8 mouse cellular contexts compared by ENCODE assay signal in the genomic region with DNA sequence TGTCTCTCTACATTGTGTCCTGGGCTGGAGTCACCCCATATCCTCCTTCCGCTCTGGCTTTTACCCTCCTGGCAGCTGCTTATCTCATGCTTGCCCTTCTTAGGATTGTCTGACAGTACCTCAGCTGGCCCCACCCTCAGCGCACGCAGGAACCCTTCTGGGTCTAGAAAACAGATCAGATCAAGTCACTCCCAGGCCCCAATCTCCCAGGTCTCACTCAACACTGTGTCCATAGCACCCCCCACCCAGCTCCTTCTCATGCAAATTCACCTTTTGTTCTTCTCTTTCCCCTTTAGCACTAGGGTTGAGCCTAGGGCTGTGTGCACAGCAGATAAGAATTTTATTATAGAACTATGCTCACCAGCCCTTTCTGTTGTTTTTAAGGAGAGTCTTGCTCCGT. TPM values are rescaled to one million over a fixed set of nuclear protein-coding genes. Genes with fewer than 3 reads are reported as not detected.
DNase-seq lines count a peak whose midpoint lies in the region; ATAC-seq and TF ChIP-seq lines count a peak whose summit lies in the region.

No protein-coding gene starts in this region.

- peak overlapping the region; percentile 92 for H3K27ac ChIP-seq in liver, embryonic 14.5 days
- H3K27ac ChIP-seq in stomach, postnatal 0 days (replicated peaks) = no peak overlapping the region

- H3K4me2 ChIP-seq in liver, embryonic 14.5 days (ENCODE audit: low read depth) = peak overlapping the region; percentile 97
- H3K4me2 ChIP-seq in stomach, postnatal 0 days (replicated peaks; ENCODE audit: low read depth) = no peak overlapping the region

- peak overlapping the region; percentile 83 for H3K9ac ChIP-seq in liver, embryonic 14.5 days (replicated peaks)
- H3K9ac ChIP-seq in stomach, postnatal 0 days (ENCODE audit: low read length) = peak overlapping the region; percentile 13; the same call in 1 of the 2 replicates

- peak; percentile 77 to 85 (median 80) for DNase-seq in liver, embryonic 14.5 days (ENCODE audit: low read depth in 3 of 3, low spot score in 3 of 3)
- no peak for DNase-seq in stomach, postnatal 0 days (ENCODE audit: low spot score)
- no peak for DNase-seq in frontal cortex, postnatal 10 days (ENCODE audit: low spot score in 2 of 2)
- DNase-seq in urinary bladder, postnatal 4 days (ENCODE audit: low spot score in 2 of 2) = no peak
- no peak for DNase-seq in ovary, postnatal 36 days (ENCODE audit: low spot score)

- H3K9me3 ChIP-seq in megakaryocyte, embryonic 14.5 days = no peaks in the 10 kb centered on the region
- no peaks in the 10 kb centered on the region for H3K9me3 ChIP-seq in liver, embryonic 14.5 days (ENCODE audit: control insufficient read depth, low read length)
- H3K9me3 ChIP-seq in stomach, postnatal 0 days (ENCODE audit: control insufficient read depth, low read length) = no peaks in the 10 kb centered on the region

- peak; percentile 79 for TF ChIP-seq EP300 in liver, embryonic 14.5 days (IDR thresholded peaks at IDR 0.05; ENCODE audit: low read depth)
- TF ChIP-seq EP300 in stomach, postnatal 0 days (optimal IDR thresholded peaks at IDR 0.05) = no peak

- peak overlapping the region; percentile 77 for H3K4me3 ChIP-seq in megakaryocyte, embryonic 14.5 days (replicated peaks)
- H3K4me3 ChIP-seq in liver, embryonic 14.5 days (ENCODE audit: insufficient read depth in 1 of 2, low read depth in 2 of 2, low read length in 2 of 2) = peak overlapping the region; percentile 46 to 67
- H3K4me3 ChIP-seq in stomach, postnatal 0 days (ENCODE audit: low read depth, low read length) = no peak overlapping the region

- H3K27me3 ChIP-seq in megakaryocyte, embryonic 14.5 days (replicated peaks) = peaks cover 23% of the 10 kb centered on the region
- no peaks in the 10 kb centered on the region for H3K27me3 ChIP-seq in liver, embryonic 14.5 days (ENCODE audit: control insufficient read depth, insufficient read depth, low read length)
- H3K27me3 ChIP-seq in stomach, postnatal 0 days (ENCODE audit: control insufficient read depth, insufficient read depth, low read length) = no peaks in the 10 kb centered on the region; the same call in 1 of the 2 replicates

- 10% methylated on average over 4 of the region's 4 CpGs for WGBS in liver, embryonic 14.5 days (ENCODE audit: insufficient replicate concordance)
- WGBS in stomach, postnatal 0 days = 52% methylated on average over 4 of the region's 4 CpGs

- ATAC-seq in megakaryocyte, adult 5-6 weeks (ENCODE audit: poor library complexity, severe bottlenecking) = no peak
- peak; percentile 62 for ATAC-seq in erythroid progenitor cell, adult 5-6 weeks (replicated peaks; ENCODE audit: low FRiP score, poor library complexity, severe bottlenecking)
- ATAC-seq in liver, embryonic 14.5 days (ENCODE audit: insufficient read depth) = peak; percentile 70
- ATAC-seq in stomach, postnatal 0 days (ENCODE audit: low FRiP score, low TSS enrichment) = no peak

- H3K4me1 ChIP-seq in megakaryocyte, embryonic 14.5 days = peaks cover 98% of the 10 kb centered on the region
- peaks cover 86 to 87% of the 10 kb centered on the region in 2 experiments for H3K4me1 ChIP-seq in liver, embryonic 14.5 days (replicated peaks; ENCODE audit: control insufficient read depth in 2 of 2, insufficient read depth in 2 of 2, low read length in 1 of 2)
- peaks cover 7% of the 10 kb centered on the region for H3K4me1 ChIP-seq in stomach, postnatal 0 days (replicated peaks; ENCODE audit: control insufficient read depth, insufficient read depth)

- TF ChIP-seq CTCF in liver, embryonic 14.5 days (IDR thresholded peaks at IDR 0.05; ENCODE audit: low read depth) = no peak
- TF ChIP-seq CTCF in stomach, postnatal 0 days (IDR thresholded peaks at IDR 0.05; ENCODE audit: low read depth) = no peak

- peaks cover 24% of the 10 kb centered on the region for H3K36me3 ChIP-seq in megakaryocyte, embryonic 14.5 days (replicated peaks; ENCODE audit: low read length)
- no peaks in the 10 kb centered on the region; the same call in 1 of the 2 replicates for H3K36me3 ChIP-seq in liver, embryonic 14.5 days (replicated peaks; ENCODE audit: control insufficient read depth, insufficient read depth, low read depth)
- H3K36me3 ChIP-seq in stomach, postnatal 0 days (ENCODE audit: control insufficient read depth, insufficient read depth, low read length) = no peaks in the 10 kb centered on the region

RNA-seq across cellular contexts. Expression of a gene that starts 2.3 kb away (rescaled TPM):
- 1.1 TPM in 1 of 2 replicates, not detected in the other for polyA plus RNA-seq in megakaryocyte, embryonic 14.5 days (2012; ENCODE audit: insufficient read depth, low replicate concordance)
- total RNA-seq in megakaryocyte, adult 5-6 weeks (2015) = 5.5 and 11.8 TPM in 2 replicates
- 4.0 and 4.6 TPM in 2 replicates for total RNA-seq in megakaryocyte, adult 5-6 weeks (2017)
- total RNA-seq in erythroid progenitor cell, adult 5-6 weeks (2015; ENCODE audit: low replicate concordance) = 3.4 and 5.8 TPM in 2 replicates
- 2.6 and 2.7 TPM in 2 replicates for total RNA-seq in erythroid progenitor cell, adult 5-6 weeks (2017; ENCODE audit: low replicate concordance)
- polyA plus RNA-seq in liver, embryonic 14.5 days (2012; rRNA removed) = 14.1 TPM in 2 replicates
- polyA plus RNA-seq in liver, embryonic 14.5 days (2014; fragmentation: Nextera tagmentation; extraction: Ambion mirVana) = 4.9 and 5.4 TPM in 2 replicates
- polyA plus RNA-seq in stomach, postnatal 0 days (2015; fragmentation: Nextera tagmentation; extraction: Ambion mirVana) = 1.4 and 1.5 TPM in 2 replicates

RNA-seq across cellular contexts. Expression of a gene that starts 6.3 kb away (rescaled TPM):
- polyA plus RNA-seq in megakaryocyte, embryonic 14.5 days (2012; ENCODE audit: insufficient read depth, low replicate concordance) = 0.25 TPM in 1 of 2 replicates, not detected in the other
- 0.11 TPM in 1 of 2 replicates, not detected in the other for total RNA-seq in megakaryocyte, adult 5-6 weeks (2015)
- 0.08 TPM in 1 of 2 replicates, not detected in the other for total RNA-seq in megakaryocyte, adult 5-6 weeks (2017)
- total RNA-seq in erythroid progenitor cell, adult 5-6 weeks (2015; ENCODE audit: low replicate concordance) = not detected in 2 replicates
- not detected in 2 replicates for total RNA-seq in erythroid progenitor cell, adult 5-6 weeks (2017; ENCODE audit: low replicate concordance)
- 0.59 and 0.64 TPM in 2 replicates for polyA plus RNA-seq in liver, embryonic 14.5 days (2012; rRNA removed)
- 0.45 and 0.69 TPM in 2 replicates for polyA plus RNA-seq in liver, embryonic 14.5 days (2014; fragmentation: Nextera tagmentation; extraction: Ambion mirVana)
- polyA plus RNA-seq in stomach, postnatal 0 days (2015; fragmentation: Nextera tagmentation; extraction: Ambion mirVana) = 2.8 and 3.1 TPM in 2 replicates

RNA-seq across cellular contexts. Expression of a gene that starts 17.6 kb away (rescaled TPM):
- polyA plus RNA-seq in megakaryocyte, embryonic 14.5 days (2012; ENCODE audit: insufficient read depth, low replicate concordance) = 7.4 and 13.2 TPM in 2 replicates
- 6.6 and 7.8 TPM in 2 replicates for total RNA-seq in megakaryocyte, adult 5-6 weeks (2015)
- 12.3 and 13.5 TPM in 2 replicates for total RNA-seq in megakaryocyte, adult 5-6 weeks (2017)
- total RNA-seq in erythroid progenitor cell, adult 5-6 weeks (2015; ENCODE audit: low replicate concordance) = 13.8 and 19.8 TPM in 2 replicates
- total RNA-seq in erythroid progenitor cell, adult 5-6 weeks (2017; ENCODE audit: low replicate concordance) = 16.2 and 17.2 TPM in 2 replicates
- 18.3 and 21.1 TPM in 2 replicates for polyA plus RNA-seq in liver, embryonic 14.5 days (2012; rRNA removed)
- polyA plus RNA-seq in liver, embryonic 14.5 days (2014; fragmentation: Nextera tagmentation; extraction: Ambion mirVana) = 7.7 and 7.9 TPM in 2 replicates
- 4.8 and 6.1 TPM in 2 replicates for polyA plus RNA-seq in stomach, postnatal 0 days (2015; fragmentation: Nextera tagmentation; extraction: Ambion mirVana)

RNA-seq across cellular contexts. Expression of a gene that starts 33.6 kb away (rescaled TPM):
- polyA plus RNA-seq in megakaryocyte, embryonic 14.5 days (2012; ENCODE audit: insufficient read depth, low replicate concordance) = 252 and 695 TPM in 2 replicates
- total RNA-seq in megakaryocyte, adult 5-6 weeks (2015) = 468 and 476 TPM in 2 replicates
- 175 and 180 TPM in 2 replicates for total RNA-seq in megakaryocyte, adult 5-6 weeks (2017)
- total RNA-seq in erythroid progenitor cell, adult 5-6 weeks (2015; ENCODE audit: low replicate concordance) = 231 and 265 TPM in 2 replicates
- 83.8 and 103 TPM in 2 replicates for total RNA-seq in erythroid progenitor cell, adult 5-6 weeks (2017; ENCODE audit: low replicate concordance)
- 236 and 271 TPM in 2 replicates for polyA plus RNA-seq in liver, embryonic 14.5 days (2012; rRNA removed)
- polyA plus RNA-seq in liver, embryonic 14.5 days (2014; fragmentation: Nextera tagmentation; extraction: Ambion mirVana) = 326 and 346 TPM in 2 replicates
- polyA plus RNA-seq in stomach, postnatal 0 days (2015; fragmentation: Nextera tagmentation; extraction: Ambion mirVana) = 608 and 627 TPM in 2 replicates

RNA-seq across cellular contexts. Expression of a gene that starts 39.5 kb away (rescaled TPM):
- 68.6 and 109 TPM in 2 replicates for polyA plus RNA-seq in megakaryocyte, embryonic 14.5 days (2012; ENCODE audit: insufficient read depth, low replicate concordance)
- 28.8 and 36.3 TPM in 2 replicates for total RNA-seq in megakaryocyte, adult 5-6 weeks (2015)
- 44.4 and 68.1 TPM in 2 replicates for total RNA-seq in megakaryocyte, adult 5-6 weeks (2017)
- total RNA-seq in erythroid progenitor cell, adult 5-6 weeks (2015; ENCODE audit: low replicate concordance) = 10.5 and 20.5 TPM in 2 replicates
- 9.8 and 10.7 TPM in 2 replicates for total RNA-seq in erythroid progenitor cell, adult 5-6 weeks (2017; ENCODE audit: low replicate concordance)
- 11.6 and 12.7 TPM in 2 replicates for polyA plus RNA-seq in liver, embryonic 14.5 days (2012; rRNA removed)
- polyA plus RNA-seq in liver, embryonic 14.5 days (2014; fragmentation: Nextera tagmentation; extraction: Ambion mirVana) = 17.6 and 21.7 TPM in 2 replicates
- 20.5 and 21.7 TPM in 2 replicates for polyA plus RNA-seq in stomach, postnatal 0 days (2015; fragmentation: Nextera tagmentation; extraction: Ambion mirVana)

Comparison
In these comparisons a context has a peak if more than half of its experiments do, and no peak if none do; other contexts are left out.
1. ATAC-seq: peak in erythroid progenitor cell, adult 5-6 weeks (single experiment) and liver, embryonic 14.5 days (single experiment); none in megakaryocyte, adult 5-6 weeks (single experiment) and stomach, postnatal 0 days (single experiment).
2. DNase-seq: peak in liver, embryonic 14.5 days (3 of 3); none in stomach, postnatal 0 days (single experiment), frontal cortex, postnatal 10 days (0 of 2), urinary bladder, postnatal 4 days (0 of 2) and ovary, postnatal 36 days (single experiment).